Comparison of ENCODE assay signal across 20 mouse cellular contexts in genomic region chr12:35711549-35712070, GRCm38 (mm10).
DNase-seq lines count a peak whose midpoint lies in the region; ATAC-seq and TF ChIP-seq lines count a peak whose summit lies in the region.
"Had no signal": no experiment of that assay in that cellular context is flagged by ENCODE, and none has a peak within 500 bp of the region (broad histone marks: within the 10 kb centered on the region; RNA-seq: fewer than 3 reads in every experiment).

No protein-coding gene starts in this region.

- H3K27me3 ChIP-seq in liver, adult 2 months (ENCODE audit: control insufficient read depth, insufficient read depth, low read length) = no peaks in the 10 kb centered on the region
- H3K27me3 ChIP-seq in liver, postnatal 0 days (ENCODE audit: insufficient read depth, low read length) = no peaks in the 10 kb centered on the region
- H3K27me3 ChIP-seq in stomach, embryonic 15.5 days (replicated peaks) = no peaks in the 10 kb centered on the region
- no peaks in the 10 kb centered on the region for H3K27me3 ChIP-seq in stomach, postnatal 0 days (ENCODE audit: control insufficient read depth, insufficient read depth, low read length)
- H3K27me3 ChIP-seq: embryonic facial prominence, embryonic 15.5 days; heart, embryonic 15.5 days; liver, embryonic 12.5 days had no signal

- TF ChIP-seq EP300 in liver, postnatal 0 days (IDR thresholded peaks at IDR 0.05; ENCODE audit: low read depth) = no peak
- no peak for TF ChIP-seq EP300 in stomach, postnatal 0 days (optimal IDR thresholded peaks at IDR 0.05)

- no peaks in the 10 kb centered on the region for H3K4me1 ChIP-seq in liver, adult 2 months (ENCODE audit: control insufficient read depth, insufficient read depth, low read length)
- H3K4me1 ChIP-seq in liver, postnatal 0 days (ENCODE audit: insufficient read depth) = no peaks in the 10 kb centered on the region
- no peaks in the 10 kb centered on the region for H3K4me1 ChIP-seq in stomach, embryonic 15.5 days
- no peaks in the 10 kb centered on the region for H3K4me1 ChIP-seq in stomach, postnatal 0 days (replicated peaks; ENCODE audit: control insufficient read depth, insufficient read depth)
- H3K4me1 ChIP-seq: embryonic facial prominence, embryonic 15.5 days; heart, embryonic 15.5 days; liver, embryonic 12.5 days had no signal

- no peak for ATAC-seq in liver, postnatal 0 days
- no peak for ATAC-seq in stomach, embryonic 15.5 days (ENCODE audit: insufficient read depth, low FRiP score, low read depth)
- ATAC-seq in stomach, postnatal 0 days (ENCODE audit: low FRiP score, low TSS enrichment) = no peak
- ATAC-seq in monocyte, adult 5-6 weeks (replicated peaks; ENCODE audit: insufficient number of reproducible peaks, low FRiP score, low TSS enrichment, poor library complexity, severe bottlenecking) = peak; percentile 81
- ATAC-seq: hindbrain, embryonic 16.5 days; intestine, embryonic 16.5 days; liver, embryonic 12.5 days; midbrain, embryonic 16.5 days had no signal

- no peak for TF ChIP-seq POLR2A in liver, adult 2 months (IDR thresholded peaks at IDR 0.05; ENCODE audit: extremely low read depth, insufficient read depth, low read length)

- WGBS in liver, adult 2 months = 85% methylated on average over 6 of the region's 6 CpGs
- 72% methylated on average over 6 of the region's 6 CpGs for WGBS in liver, postnatal 0 days (ENCODE audit: insufficient replicate concordance)
- WGBS in stomach, embryonic 15.5 days = 91% methylated on average over 6 of the region's 6 CpGs
- 84% methylated on average over 6 of the region's 6 CpGs for WGBS in stomach, postnatal 0 days

- H3K36me3 ChIP-seq in liver, adult 2 months (ENCODE audit: control insufficient read depth, insufficient read depth, low read length) = no peaks in the 10 kb centered on the region
- H3K36me3 ChIP-seq in liver, postnatal 0 days (replicated peaks; ENCODE audit: insufficient read depth, low read length) = no peaks in the 10 kb centered on the region
- H3K36me3 ChIP-seq in stomach, embryonic 15.5 days = no peaks in the 10 kb centered on the region
- no peaks in the 10 kb centered on the region for H3K36me3 ChIP-seq in stomach, postnatal 0 days (ENCODE audit: control insufficient read depth, insufficient read depth, low read length)
- H3K36me3 ChIP-seq: embryonic facial prominence, embryonic 15.5 days; heart, embryonic 15.5 days; liver, embryonic 12.5 days had no signal

- peak; percentile 12 for DNase-seq in liver, adult 2 months (ENCODE audit: extremely low read depth, low read depth, low spot score)
- DNase-seq in liver, postnatal 0 days = no peak
- no peak for DNase-seq in stomach, postnatal 0 days (ENCODE audit: low spot score)
- DNase-seq in adrenal gland, postnatal 14 days = no peak
- DNase-seq in frontal cortex, postnatal 10 days (ENCODE audit: low spot score in 2 of 2) = no peak
- DNase-seq in embryo, embryonic 11 days = no peak
- DNase-seq: adrenal gland, adult 2 months; cerebellum, postnatal 10 days; kidney, postnatal 4 days; layer of hippocampus, adult 9-11 months; lung, embryonic 14.5 days had no signal

- TF ChIP-seq CTCF in liver, adult 2 months (IDR thresholded peaks at IDR 0.05; ENCODE audit: low read depth, low read length) = no peak
- no peak for TF ChIP-seq CTCF in liver, postnatal 0 days (IDR thresholded peaks at IDR 0.05; ENCODE audit: low read depth)
- no peak for TF ChIP-seq CTCF in stomach, postnatal 0 days (IDR thresholded peaks at IDR 0.05; ENCODE audit: low read depth)

- H3K9me3 ChIP-seq in liver, postnatal 0 days (ENCODE audit: low read length) = no peaks in the 10 kb centered on the region
- no peaks in the 10 kb centered on the region for H3K9me3 ChIP-seq in stomach, embryonic 15.5 days
- no peaks in the 10 kb centered on the region for H3K9me3 ChIP-seq in stomach, postnatal 0 days (ENCODE audit: control insufficient read depth, low read length)
- H3K9me3 ChIP-seq: embryonic facial prominence, embryonic 15.5 days; heart, embryonic 15.5 days; liver, embryonic 12.5 days had no signal

- H3K79me2 ChIP-seq in liver, adult 2 months (ENCODE audit: control insufficient read depth, insufficient read depth, low read length) = no peaks in the 10 kb centered on the region

- no peak overlapping the region for H3K4me2 ChIP-seq in liver, postnatal 0 days (ENCODE audit: low read depth, low read length)
- no peak overlapping the region for H3K4me2 ChIP-seq in stomach, embryonic 15.5 days
- H3K4me2 ChIP-seq in stomach, postnatal 0 days (replicated peaks; ENCODE audit: low read depth) = no peak overlapping the region
- H3K4me2 ChIP-seq: embryonic facial prominence, embryonic 15.5 days; heart, embryonic 15.5 days; liver, embryonic 12.5 days; lung, embryonic 14.5 days had no signal

- no peak overlapping the region for H3K9ac ChIP-seq in liver, adult 2 months (ENCODE audit: low read depth, low read length)
- no peak overlapping the region for H3K9ac ChIP-seq in liver, postnatal 0 days (replicated peaks)
- H3K9ac ChIP-seq in stomach, embryonic 15.5 days = no peak overlapping the region
- no peak overlapping the region for H3K9ac ChIP-seq in stomach, postnatal 0 days (ENCODE audit: low read length)
- H3K9ac ChIP-seq: embryonic facial prominence, embryonic 15.5 days; heart, embryonic 15.5 days; liver, embryonic 12.5 days; lung, embryonic 14.5 days had no signal

- no peak overlapping the region for H3K27ac ChIP-seq in liver, adult 2 months (replicated peaks; ENCODE audit: insufficient read depth, low read depth, low read length)
- H3K27ac ChIP-seq in liver, postnatal 0 days (ENCODE audit: low read depth) = no peak overlapping the region
- peak overlapping the region; percentile 40; the same call in 1 of the 2 replicates for H3K27ac ChIP-seq in stomach, embryonic 15.5 days
- no peak overlapping the region; the same call in 1 of the 2 replicates for H3K27ac ChIP-seq in stomach, postnatal 0 days (replicated peaks)
- H3K27ac ChIP-seq: embryonic facial prominence, embryonic 15.5 days; heart, adult 2 months; heart, embryonic 15.5 days; liver, embryonic 12.5 days had no signal

- H3K4me3 ChIP-seq in liver, adult 2 months (ENCODE audit: insufficient read depth, low read depth, low read length) = no peak overlapping the region
- H3K4me3 ChIP-seq in liver, postnatal 0 days (ENCODE audit: low read depth, low read length) = no peak overlapping the region
- H3K4me3 ChIP-seq in stomach, embryonic 15.5 days (replicated peaks) = no peak overlapping the region
- H3K4me3 ChIP-seq in stomach, postnatal 0 days (ENCODE audit: low read depth, low read length) = no peak overlapping the region
- H3K4me3 ChIP-seq: embryonic facial prominence, embryonic 15.5 days; heart, adult 2 months; heart, embryonic 15.5 days; liver, embryonic 12.5 days had no signal
